Mouse (Mus musculus) left cerebral cortex, adult 18-20 months (tissue): Measurements from ENCODE around the gene Rara. TPM values are rescaled to one million over a fixed set of nuclear protein-coding genes. Genes with fewer than 3 reads are reported as not detected.
A peak's percentile ranks its signal among the peaks of the same experiment; 100 is the strongest.
"Not testable (repeated sequence)": the region's sequence is repeated elsewhere in the genome, so short reads cannot be mapped to it uniquely, and the experiment has no call there.

ENCODE experiments used
- DNase-seq, 2 experiments: peaks; one replicate each; pipeline ENCODE4 v3.0.0; 2021 to 2022; ENCODE audit warnings: low spot score in 2 of 2, mixed read lengths in 1 of 2
- long read RNA-seq, 2 experiments: library from polyadenylated mRNA; stranded (forward); transcript quantifications; one replicate each; pipeline ENCODE4 v2.0.0; 2021
- total RNA-seq, 2 experiments: library from RNA; stranded (reverse); gene quantifications; 2 replicates each; pipeline ENCODE4 v1.2.3; 2021

The Rara gene
- total RNA-seq: 10 to 100 TPM; 14.4 to 14.9 TPM
- long read RNA-seq, experiment 1, transcript Rara-202 (8 exons, 3,238 nt): major isoform, 5 of 21 reads
- long read RNA-seq, experiment 1, partial matches to known transcripts: 9 of 21 reads
- long read RNA-seq, experiment 1, other reads (novel, unspliced or antisense): 2 of 21 reads
- long read RNA-seq, experiment 2, partial matches to known transcripts: 3 of 9 reads
- long read RNA-seq, experiment 2, other reads (novel, unspliced or antisense): 0 of 9 reads

DNA sequence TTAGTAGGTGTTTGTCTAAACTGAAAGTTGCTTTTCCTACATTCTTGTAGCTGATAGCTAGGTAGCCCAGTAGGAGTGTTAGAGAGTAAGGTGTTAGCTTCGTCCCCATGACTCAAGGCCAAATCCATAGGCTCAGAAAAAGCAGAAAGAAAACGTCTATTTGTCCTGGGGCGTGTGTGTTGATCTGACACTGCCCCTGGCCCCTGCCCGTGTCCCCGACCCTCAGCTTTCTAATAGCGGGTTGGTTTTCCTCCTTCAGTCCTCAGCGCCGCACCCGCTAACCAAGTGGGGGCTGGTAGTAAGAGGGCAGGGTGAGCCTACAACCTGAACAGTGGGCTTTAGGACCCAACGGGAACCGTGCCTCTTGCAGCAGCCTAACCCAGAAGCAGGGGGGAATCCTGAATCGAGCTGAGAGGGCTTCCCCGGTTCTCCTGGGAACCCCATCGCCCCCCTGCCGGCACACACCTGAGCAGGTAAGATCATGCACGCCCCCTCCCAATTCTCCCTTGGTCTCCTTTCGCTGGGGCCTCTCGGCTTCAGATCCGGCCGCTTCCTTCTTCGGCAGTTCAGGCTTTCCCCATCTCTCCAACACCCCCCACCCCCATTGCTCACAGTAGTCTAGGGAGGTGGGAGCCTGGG lies at the start of gene Rara:
Rara (plus strand) TSS at position 381 of the 639 bp plus-strand sequence.
- peak in 1 of 2 experiments; percentile 64 for DNase-seq

DNA sequence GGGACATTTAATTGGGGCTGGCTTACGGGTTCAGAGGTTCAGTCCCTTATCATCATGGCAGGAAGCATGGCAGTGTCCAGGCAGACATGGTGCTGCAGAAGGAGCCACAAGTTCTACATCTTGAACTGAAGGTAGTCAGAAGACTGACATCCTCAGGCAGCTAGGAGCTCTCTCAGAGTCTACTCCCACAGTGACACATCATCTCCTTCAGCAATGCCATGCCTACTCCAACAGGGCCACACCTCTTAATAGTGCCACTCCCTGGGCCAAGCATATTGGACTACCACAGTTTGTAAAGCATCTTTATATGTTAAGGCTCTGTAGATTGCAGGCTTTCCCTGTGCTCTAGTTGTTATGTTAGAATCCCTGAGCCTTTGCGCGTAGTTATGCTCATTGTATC lies 39.9 kb upstream of the Rara start:
- no peak for DNase-seq

DNA sequence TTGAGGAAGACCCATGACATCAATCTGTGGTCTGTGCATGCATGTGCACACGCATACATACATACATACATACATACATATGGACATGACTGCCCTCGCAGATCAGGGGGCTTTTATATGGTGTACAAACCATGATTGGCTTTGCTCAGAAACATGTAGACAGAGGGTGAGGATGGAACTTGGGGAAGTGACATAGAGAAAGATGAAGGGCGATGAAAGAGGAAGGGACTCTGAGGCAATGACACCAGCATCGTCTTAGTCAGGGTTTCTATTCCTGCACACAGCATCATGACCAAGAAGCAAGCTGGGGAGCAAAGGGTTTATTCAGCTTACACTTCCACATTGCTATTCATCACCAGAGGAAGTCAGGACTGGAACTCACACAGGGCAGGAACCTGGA lies 38.5 kb upstream of the Rara start:
- DNase-seq: no peak

DNA sequence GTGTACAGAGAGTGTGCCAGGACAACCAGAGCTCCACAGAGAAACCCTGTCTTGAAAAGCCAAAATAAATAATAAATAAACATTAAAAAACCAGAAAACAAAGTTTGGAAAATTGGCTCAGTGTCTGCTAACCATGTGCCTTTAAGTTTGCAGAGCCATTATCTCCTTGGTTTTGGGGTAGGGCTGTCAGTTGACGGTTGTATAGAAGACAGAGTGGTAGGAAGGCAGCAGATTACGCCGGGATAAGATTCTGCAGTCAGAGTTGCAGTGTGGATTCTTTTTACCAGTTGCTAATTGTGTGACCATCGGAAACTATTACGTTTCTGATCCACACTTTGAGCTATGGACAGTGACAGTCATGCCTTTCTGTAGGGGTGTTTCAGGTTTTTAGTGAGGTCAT lies 37.6 kb upstream of the Rara start:
- no peak for DNase-seq

DNA sequence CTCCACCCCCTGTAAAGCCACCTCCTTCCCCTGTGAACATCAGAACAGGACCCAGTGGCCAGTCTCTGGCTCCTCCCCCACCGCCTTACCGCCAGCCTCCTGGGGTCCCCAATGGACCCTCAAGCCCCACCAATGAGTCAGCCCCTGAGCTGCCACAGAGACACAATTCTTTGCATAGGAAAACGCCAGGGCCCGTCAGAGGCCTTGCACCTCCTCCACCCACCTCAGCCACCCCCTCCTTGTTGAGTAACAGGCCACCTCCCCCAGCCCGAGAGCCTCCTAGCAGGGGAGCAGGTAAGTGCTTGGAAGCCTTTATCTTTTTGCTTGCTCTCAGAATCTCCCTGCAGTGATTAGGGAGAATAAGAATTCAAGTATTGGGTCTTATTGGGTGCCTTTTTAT lies 35.2 kb upstream of the Rara start:
- no peak for DNase-seq

DNA sequence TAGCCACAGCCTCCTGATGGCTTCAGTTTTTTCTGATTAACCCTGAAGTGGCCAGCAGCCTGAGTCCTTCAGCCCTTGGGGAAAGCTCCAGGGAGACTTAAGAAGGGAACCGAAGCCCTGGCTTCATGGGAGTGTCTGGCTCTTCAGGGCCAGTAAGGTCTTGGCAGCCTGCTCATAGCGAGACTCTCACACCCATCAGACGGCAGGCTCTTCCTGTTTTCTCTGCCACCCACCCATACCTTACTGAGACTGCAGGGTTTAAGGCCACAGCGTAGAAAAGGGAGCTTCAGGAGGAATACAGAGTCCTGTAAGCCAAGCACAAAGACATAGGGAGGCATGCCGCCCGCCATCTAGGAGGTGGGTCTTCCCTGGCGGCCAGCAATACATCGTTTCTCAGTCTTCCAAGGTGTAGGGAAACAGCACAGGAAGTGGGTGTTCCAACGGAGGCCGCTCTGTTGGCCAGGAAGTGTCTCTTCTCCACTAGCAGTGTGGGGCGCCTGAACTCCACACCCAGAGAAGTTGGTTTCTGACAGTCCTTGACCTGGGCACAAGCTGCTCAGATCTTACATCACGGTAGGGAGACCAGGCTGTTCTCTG lies 27.0 kb upstream of the Rara start:
- DNase-seq: no peak

DNA sequence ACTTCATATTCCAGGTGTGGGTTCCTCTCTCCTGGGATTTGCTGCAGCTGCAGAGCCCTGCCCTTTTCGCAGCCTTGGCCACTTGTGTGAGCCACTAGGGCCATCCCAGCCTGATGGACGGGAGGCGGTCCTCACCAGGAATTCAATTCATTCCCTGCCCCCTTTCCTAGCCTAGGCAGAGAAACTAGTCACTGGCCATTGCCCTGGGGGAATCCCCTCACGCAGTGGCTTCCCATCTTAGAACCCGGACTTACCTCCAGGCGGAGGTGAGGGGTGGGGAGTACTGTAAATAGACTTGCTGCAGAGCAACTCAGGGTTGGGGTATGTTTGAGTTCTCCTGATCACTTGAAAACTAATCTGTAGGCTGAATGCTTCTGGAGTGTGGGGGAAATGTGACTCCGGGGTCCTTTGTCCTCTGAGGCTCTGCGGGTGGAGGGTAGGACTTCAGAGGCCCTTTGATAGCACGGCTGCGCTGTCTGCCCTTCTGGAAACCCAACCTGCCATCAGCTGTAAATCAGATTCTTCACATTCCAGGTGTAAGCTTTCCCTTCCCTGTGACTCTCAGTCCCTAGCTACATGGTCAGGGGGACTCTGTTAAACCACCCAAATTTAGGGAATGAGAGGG lies 24.9 kb upstream of the Rara start:
- no peak for DNase-seq

DNA sequence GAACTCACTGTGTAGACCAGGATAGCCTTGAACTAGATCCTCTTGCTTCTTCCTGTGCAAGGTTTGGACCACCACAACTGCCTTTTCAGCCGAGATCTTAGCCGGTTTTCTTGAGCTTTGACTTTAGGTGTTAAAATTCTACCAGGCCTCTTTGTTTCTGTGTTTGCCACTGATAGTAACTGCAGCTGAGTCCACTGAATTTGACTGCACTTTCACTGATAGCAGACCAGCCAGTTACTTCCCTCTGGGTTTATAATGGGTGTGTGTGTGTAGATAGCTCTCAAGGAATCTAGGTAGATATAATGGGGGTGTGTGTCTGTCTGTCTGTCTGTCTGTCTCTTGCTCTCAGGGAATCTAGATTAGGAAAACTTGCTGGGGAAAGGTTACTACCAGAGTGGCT lies 23.0 kb upstream of the Rara start:
- no peak for DNase-seq

DNA sequence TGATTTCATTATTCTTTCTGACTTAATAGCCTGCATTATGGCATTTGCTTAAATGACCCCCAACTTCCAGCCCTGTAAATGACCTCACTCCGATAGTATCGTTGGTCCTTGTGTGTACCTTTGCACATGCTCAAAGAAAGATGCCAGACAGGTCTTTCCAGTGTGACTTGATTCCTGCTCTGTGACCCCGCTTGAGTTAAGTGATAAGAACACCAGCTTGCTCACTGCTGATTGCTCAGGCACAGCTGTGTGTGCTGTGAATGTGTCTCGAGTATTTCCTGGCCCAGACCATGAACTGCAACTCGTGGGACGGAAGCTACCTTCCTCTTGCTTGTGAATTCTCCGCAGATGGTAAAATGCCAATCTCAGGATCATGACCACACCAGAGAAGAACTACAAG lies 22.6 kb upstream of the Rara start:
- DNase-seq: no peak

DNA sequence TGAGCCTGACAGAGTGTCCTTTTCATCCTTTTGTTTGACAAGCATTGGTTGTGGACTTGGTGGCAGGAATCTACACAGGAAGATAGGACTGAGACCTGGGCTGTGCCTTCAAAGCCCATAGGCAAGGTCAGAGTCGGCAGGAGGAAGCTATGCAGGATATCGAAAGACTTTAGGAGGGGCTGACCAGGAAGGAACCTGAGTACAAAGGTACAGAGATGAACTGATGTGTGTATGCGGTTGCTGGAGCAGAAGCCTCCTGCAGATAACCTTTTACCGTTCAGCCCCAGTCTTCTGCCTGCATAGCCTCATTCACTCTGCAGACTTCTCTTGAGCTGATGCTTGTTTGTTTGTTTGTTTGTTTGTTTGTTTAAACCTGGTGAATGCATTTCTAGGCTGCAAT lies 22.0 kb upstream of the Rara start:
- DNase-seq: no peak

DNA sequence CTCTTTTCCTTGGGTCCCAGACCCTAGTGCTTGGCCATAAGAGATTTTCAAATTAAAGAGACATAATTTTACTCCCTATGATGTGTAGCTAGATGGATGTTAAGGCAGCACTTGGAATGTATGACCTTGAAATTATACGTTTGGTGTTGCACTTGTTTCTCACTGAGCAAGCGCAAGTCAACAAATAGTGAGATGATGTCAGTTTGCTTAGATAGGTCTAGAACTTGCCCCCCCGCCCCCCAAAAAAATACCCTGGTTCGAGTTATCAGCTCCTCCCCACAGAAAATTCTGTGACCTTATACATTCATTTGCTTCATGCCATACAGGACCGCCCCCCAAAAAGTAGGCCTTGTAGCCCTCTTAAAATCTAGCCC lies 20.6 kb upstream of the Rara start:
- DNase-seq: no peak

DNA sequence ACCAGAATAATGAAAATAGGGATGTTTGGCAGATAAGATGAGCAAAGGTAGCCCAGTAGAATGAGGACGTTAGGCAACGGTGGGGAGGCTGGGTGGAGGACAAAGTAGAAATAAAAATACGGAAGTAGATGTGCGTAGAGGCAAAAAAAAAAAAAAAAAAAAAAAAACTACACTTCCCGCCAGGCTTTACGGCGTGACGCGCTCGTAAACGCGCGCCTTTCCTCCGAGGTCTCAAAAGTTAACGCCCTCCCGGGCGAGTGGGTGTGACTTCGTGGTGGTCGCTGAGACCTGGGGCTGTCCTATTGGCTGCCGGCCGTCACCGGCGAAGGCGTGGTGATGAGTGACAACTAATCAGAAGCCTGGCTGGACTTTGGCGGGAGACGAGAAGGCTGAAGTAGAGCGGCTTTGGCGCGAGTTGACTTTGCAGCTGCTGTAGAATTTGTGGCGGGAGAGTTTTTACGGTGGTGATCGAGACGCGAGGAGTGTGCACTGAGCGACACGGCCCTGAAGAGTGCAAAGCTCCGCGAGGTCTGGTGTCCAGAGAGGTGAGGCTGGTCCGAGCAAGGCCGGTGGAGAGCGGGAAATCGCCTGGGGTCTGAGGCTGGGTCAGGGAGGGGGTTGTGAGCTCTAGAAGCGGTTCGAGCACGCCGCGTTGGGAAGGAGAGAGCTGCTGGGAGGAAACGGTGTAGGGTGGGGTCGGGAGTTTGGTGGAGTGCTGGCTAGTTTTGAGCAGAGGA lies 20.0 kb upstream of the Rara start, which contains the start of gene Cdc6:
Cdc6 (plus strand) TSS at position 365 of the 737 bp plus-strand sequence.
- peak; percentile 84 to 93 for DNase-seq

DNA sequence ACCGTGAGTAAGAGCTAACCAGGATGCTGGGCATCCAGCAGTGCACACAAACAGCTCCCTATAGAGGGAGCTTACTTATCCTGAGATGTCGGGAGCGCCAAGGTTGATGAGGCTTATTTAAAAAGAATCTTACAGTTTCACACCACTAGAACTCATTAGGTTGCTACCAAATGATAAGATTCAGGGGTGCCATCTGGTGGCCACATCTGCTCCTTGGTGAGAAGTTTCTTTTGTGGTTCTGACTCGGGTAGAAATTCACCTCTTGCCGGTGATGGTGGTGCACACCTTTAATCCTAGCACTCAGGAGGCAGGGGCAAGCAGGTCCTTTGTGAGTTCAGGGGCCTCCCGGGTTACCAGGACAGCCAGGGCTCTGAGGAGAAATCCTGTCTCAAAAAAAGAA lies 18.0 kb upstream of the Rara start:
- DNase-seq: peak; percentile 71 to 74

DNA sequence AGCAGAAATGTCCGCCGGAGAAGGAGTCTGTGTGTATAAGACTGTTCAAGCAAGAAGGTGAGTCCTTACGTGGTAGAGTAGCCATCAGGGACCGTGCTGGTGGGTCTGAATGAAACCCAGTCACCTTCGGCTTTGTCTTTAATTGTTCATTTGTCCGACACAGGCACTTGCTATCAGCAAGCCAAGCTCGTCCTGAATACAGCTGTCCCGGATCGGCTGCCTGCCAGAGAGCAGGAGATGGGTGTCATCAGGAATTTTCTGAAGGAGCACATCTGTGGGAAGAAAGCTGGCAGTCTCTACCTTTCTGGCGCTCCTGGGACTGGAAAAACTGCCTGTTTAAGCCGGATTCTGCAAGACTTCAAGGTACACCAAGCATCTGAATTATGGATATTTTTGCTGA lies 17.2 kb upstream of the Rara start:
- DNase-seq: no peak

DNA sequence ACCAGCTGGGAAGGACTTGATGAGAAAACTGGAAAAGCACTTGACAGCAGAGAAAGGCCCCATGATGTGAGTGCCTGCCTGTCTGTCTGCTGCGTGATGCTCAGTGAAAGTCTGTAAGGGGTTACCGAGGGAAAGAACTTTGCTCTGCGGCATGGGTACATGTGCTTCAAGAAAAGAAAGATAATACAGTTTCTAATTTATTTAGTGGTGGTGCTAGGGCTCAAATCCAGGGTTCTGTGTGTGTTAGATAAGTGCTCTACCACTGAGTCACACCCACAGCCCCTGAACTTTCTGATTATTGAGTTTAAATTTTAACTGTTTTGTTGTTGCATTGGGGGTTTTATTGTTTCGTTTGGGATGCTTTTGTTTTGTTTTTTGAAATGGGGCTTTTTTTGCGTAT lies 16.1 kb upstream of the Rara start:
- no peak for DNase-seq

DNA sequence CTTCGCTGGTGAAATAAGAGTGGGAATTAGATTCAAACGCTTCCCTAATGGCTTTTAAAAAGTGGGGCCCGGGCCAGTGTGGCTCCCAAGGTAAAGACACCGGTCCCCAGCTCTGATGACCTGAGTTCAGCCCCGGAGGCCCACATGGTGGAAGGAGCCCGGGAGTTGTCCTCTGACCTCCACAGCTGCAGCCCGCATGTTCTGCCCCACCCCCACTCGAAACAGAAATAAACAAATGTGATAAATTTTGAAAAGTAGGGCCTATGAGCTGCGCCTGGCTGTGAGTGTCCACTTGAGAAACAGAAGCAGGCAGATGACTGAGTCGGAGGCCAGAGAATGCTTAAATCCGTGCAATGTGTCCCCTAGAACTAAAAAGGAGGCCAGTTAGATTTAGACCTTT lies 13.4 kb upstream of the Rara start:
- no peak for DNase-seq

DNA sequence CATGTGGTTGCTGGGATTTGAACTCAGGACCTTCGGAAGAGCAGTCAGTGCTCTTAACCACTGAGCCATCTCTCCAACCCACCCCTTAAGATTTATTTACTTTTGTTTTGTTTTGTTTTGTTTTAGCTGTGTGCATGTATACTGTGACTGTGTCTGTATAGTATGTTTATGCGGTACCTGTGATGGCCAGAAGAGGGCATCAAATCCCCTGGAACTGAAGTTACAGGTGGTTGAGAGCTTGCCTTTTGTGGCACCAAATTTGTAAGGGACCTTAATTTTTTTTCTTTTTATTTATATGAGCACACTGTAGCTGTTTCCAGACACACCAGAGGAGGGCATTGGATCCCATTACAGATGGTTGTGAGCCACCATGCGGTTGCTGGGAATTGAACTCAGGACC lies 11.2 kb upstream of the Rara start:
- DNase-seq: not testable (repeated sequence)

DNA sequence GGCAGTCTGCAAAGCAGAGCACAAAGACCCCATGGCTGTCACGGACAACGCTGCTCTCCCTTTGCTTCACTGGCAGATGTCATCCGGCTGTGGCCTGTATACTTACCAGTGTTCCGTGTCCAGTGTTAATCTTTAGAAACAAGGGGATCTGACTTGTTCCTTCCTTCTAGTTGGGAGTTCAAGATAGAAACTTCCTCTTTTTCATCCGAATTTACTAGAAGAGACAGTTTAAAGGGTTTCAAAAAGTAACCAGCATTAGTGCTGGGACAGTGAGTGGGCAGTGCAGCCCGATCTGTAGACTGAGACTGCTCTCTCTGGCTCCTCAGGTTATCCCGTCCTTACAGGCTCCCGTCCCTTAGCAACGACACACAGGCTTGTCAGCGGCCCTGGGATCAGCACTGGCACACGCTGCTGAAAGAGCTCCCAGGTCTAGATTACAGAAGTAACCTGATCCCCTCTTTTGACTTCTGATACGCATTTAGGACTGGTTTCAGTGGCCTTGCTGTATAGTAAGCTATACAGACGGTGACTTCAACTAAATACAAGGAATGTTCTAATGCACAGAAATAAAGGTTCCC lies 10.1 kb upstream of the Rara start:
- no peak for DNase-seq

DNA sequence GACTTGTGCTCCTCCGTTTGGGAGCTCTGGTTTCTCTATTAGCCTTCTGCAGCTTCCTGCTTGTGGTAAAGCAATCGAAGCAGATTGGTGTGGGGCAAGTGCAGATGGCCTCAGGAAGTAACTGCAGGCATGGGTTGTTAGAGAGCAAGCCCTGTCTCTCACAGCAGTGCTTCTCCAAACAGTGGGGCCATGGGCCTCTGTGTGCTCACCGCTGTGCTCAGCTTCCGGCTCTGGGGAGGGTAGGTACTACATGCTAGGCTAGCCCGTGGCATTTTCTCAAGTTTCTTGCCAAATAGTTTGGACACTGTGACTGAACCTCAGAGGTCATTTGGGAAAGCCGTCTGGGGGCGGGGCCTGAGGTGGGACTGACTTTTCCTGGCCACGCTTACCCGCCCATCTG lies 9.4 kb upstream of the Rara start:
- DNase-seq: no peak

DNA sequence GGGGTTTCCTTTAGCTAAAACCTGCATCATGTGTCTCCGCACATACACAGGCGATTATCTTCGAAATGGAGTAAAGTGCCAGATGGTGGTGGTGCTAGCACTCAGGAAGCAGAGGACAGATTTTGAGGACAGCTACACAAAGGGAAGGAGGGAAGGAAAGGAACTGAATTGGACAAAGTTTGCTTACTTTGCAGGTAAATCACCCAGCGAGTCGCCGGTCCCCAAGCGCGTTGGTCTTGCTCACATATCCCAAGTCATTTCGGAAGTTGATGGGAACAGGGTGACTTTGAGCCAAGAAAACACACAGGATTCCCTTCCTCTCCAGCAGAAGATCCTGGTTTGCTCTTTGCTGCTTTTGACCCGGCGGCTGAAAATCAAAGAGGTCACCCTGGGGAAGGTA lies 8.6 kb upstream of the Rara start:
- DNase-seq: no peak

DNA sequence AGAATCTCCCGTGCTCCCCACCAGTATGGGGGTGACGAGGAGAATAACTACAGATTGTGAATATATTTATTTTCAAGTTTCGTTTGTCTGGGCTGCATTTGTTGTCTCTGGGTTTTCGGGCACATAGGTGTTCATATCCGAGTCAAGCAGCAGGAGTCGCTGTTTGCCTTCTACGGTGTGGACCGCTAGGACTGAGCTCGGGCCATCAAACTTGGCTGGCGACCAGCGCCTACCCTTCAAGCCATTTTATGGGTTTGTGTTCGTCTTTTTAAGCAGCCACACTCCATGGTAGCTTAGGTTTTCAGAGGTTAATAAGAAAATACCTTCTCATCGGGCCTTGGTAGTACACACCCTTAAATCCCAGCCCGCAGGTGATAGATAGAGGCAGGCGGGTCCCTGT lies 5.8 kb upstream of the Rara start:
- DNase-seq: not testable (repeated sequence)
